Mouse (Mus musculus): ENCODE data around the gene Gm20815. TPM values are rescaled to one million over a fixed set of nuclear protein-coding genes. Genes with fewer than 3 reads are reported as not detected.
"Not testable (repeated sequence)": the region's sequence is repeated elsewhere in the genome, so short reads cannot be mapped to it uniquely, and the experiment has no call there.

The Gm20815 gene
- polyA plus RNA-seq (2016; fragmentation: Nextera tagmentation; extraction: Ambion mirVana) = not detected in 2 replicates

- H3K9ac ChIP-seq; ATAC-seq (ENCODE audit: insufficient number of reproducible peaks, insufficient read depth, low FRiP score, low TSS enrichment); H3K4me2 ChIP-seq (replicated peaks); H3K9me3 ChIP-seq; H3K27me3 ChIP-seq; H3K4me3 ChIP-seq; H3K27ac ChIP-seq; H3K36me3 ChIP-seq; H3K4me1 ChIP-seq: not testable (repeated sequence)
- no CpG with 5 or more reads among the region's 4 CpGs for whole genome bisulfite sequencing
Observed at GRCm38 (mm10) chrY:8835069-8835468, at the start of gene Gm20815. Gene Gm20815, minus strand, starts transcription at chrY:8835169.

All from embryonic facial prominence, embryonic 12.5 days (tissue).